Mouse (Mus musculus): ENCODE data around the gene Slc3a2.

Gene Slc3a2

GRCm38 (mm10) chr19:8665746-8666145, 57.4 kb downstream of the Slc3a2 start:
- POLR2A ChIA-PET, result interaction anchor here (0.6 to 1.5 kb wide), 7 partner anchors 26 to 1111 kb away, joined by 3 to 7 read pairs (median 4); no protein-coding TSS in a partner anchor
- CTCF ChIA-PET, result interaction anchor here in 2 of 4 experiments (0.7 to 1.3 kb wide), 2 partner anchors 87 to 1886 kb away, joined by 3 to 8 read pairs; no protein-coding TSS in a partner anchor

- ChIA-PET CTCF (no interaction called here), POLR2A (interaction anchor here in 2 of 4 experiments (0.6 to 1.5 kb wide), 5 partner anchors 14 to 1207 kb away, joined by 3 to 5 read pairs (median 3); partner anchors contain the start of gene Slc3a2 (in 1 of the 2))
These were observed 58.3 kb downstream of the Slc3a2 start for GRCm38 (mm10) chr19:8664859-8665258.

GRCm38 (mm10) chr19:8663911-8664421, 59.2 kb downstream of the Slc3a2 start:
- POLR2A ChIA-PET, result interaction anchor here in 2 of 4 experiments (0.5 to 3.4 kb wide), 8 partner anchors 15 to 1049 kb away, joined by 3 to 9 read pairs (median 4); partner anchors contain the start of gene Slc3a2 (in 2 of the 2)
- CTCF ChIA-PET, result interaction anchor here in 1 of 4 experiments (2.6 kb wide), 1 partner anchor 86 kb away, joined by 14 read pairs; no protein-coding TSS in a partner anchor

DNA sequence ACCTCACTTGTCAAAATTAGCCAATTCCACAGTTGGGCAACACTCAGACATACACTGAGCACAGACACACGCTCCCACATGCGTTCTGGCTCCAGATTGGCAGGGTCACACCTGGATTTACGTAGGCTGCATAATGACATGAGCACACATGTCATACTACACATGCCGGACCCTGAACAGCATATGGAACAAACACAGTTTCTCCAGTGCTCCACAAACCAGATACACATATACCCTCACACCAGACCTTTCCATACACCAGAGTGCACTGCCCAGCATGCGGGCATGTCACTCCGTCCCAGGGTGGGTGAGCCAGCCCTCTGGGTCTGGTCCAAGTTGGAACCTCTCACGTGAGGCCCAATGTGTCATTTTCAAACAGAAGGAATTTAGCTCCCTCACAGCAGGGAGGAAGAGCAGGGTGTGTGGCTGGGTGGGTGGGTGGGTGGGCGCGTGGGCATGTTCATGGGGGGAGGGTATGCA, 59.8 kb downstream of the Slc3a2 start, which contains the start of gene Chrm1:
Gene Chrm1, plus strand, starts transcription at position 430 of the 480 bp plus-strand sequence.
- ChIA-PET POLR2A (interaction anchor here in 2 of 4 experiments (0.7 to 3.4 kb wide), 11 partner anchors 11 to 1062 kb away, joined by 3 to 11 read pairs (median 4); partner anchors contain the start of gene Slc3a2 (in 2 of the 2)), CTCF (interaction anchor here (0.6 to 2.6 kb wide), 15 partner anchors 11 to 96 kb away, joined by 3 to 16 read pairs (median 4); no protein-coding TSS in a partner anchor)

GRCm38 (mm10) chr19:8662337-8662736, 60.8 kb downstream of the Slc3a2 start:
- ChIA-PET POLR2A (interaction anchor here (0.6 to 3.4 kb wide), 23 partner anchors 10 to 1061 kb away, joined by 3 to 11 read pairs (median 4); partner anchors contain the start of genes Slc3a2 (in 2 of the 4) and Nxf1 (in 1 of the 4)), CTCF (interaction anchor here (0.6 to 2.6 kb wide), 33 partner anchors 8 to 291 kb away, joined by 3 to 16 read pairs (median 4); partner anchors contain the start of gene Tut1 (in 1 of the 4))

DNA sequence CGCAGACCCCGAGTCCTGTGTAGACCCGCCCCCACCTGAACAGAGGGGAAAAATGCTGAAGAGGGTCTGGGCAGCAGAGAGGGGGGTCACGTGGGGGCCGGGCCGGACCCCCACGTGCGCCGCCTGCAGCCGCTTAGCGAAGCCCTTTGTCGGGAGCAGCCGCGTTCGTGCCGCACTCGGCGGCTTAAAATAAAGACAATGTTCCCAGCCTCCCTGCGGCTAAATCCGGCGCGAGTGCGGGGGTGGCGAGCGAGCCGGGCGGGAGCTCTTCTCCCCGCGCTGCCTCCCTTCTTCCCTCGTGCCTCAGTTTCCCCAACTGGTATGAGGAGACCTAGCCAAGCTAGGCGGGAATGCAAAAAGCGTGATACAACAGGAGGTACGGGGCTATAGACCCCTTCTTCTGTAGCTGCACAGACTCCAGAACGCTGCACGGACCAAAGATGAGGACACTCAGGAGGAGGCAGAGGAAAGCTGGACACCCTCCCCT, 61.3 kb downstream of the Slc3a2 start:
- POLR2A ChIA-PET, result interaction anchor here in 3 of 4 experiments (0.5 to 3.4 kb wide), 15 partner anchors 10 to 1073 kb away, joined by 3 to 11 read pairs (median 4); partner anchors contain the start of gene Nxf1 (in 1 of the 3)

More for the DNA sequence above, 61.3 kb downstream of the Slc3a2 start:
- CTCF ChIA-PET, result interaction anchor here (0.6 to 2.6 kb wide), 20 partner anchors 8 to 1500 kb away, joined by 3 to 14 read pairs (median 4); no protein-coding TSS in a partner anchor

Data from embryonic stem cell, embryonic (primary cell).